Mouse (Mus musculus) cortical plate, adult 2 months (tissue): ENCODE measurements around the gene Map3k21.

Experiments used
- CTCF ChIP-seq: fragments of 200-500 bp; IDR thresholded peaks from 2 replicates; pipeline ENCODE4 v1.5.1; 2011; ENCODE audit warnings: mild to moderate bottlenecking, control low read depth, low read length; ENCODE audit not compliant: insufficient read depth; ENCODE audit errors: extremely low read depth
- POLR2A ChIP-seq: fragments of 200-500 bp; IDR thresholded peaks from 2 replicates; pipeline ENCODE4 v1.6.1; 2011; ENCODE audit warnings: mild to moderate bottlenecking, low read length, control low read depth; ENCODE audit not compliant: insufficient read depth; ENCODE audit errors: extremely low read depth

GRCm38 (mm10) chr8:125956796-125957195 lies 46.5 kb downstream of the Map3k21 start:
- no peak for TF ChIP-seq CTCF
- TF ChIP-seq POLR2A: no peak
